Mouse (Mus musculus): ENCODE results near the gene Agt.
A peak's percentile ranks its signal among the peaks of the same experiment; 100 is the strongest.

The Agt gene

GRCm38 (mm10) chr8:124569593-124569992 lies at the start of gene Agt:
Gene Agt (minus strand): TSS chr8:124569706.
- DNase-seq (ENCODE audit: low spot score in 2 of 2), result no peak

- no peak for DNase-seq (ENCODE audit: low spot score in 2 of 2)
Observed at GRCm38 (mm10) chr8:124618252-124618651, 48.7 kb upstream of the Agt start.

DNA sequence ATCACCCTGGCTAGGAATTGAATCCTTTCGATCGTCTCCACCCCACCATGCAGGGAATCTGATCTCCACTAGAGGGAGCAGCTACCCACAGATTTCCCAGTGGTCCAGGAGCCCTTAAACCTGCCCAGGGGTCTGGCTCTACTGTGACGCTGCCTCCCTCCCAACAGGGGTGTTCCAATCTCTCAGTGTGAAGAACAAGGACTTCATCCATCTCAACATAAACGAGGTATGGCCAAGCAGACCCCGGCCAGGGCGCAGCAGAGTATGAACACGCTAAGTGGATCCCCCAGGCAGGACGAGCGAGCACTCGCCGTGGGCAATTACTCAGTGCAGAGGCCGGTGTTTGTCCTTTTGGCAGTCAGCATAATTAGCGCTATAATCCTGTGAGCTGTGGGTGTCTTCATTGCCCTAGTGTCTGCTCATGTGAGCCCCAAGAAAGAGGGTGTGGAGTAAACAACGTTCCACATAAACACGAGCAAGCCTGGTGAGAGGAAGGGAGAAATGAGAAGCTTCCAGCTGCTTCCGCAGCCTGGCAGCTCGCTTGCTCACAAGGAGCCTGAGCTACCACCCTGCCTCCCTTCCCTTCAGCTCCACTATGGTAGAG lies 47.9 kb upstream of the Agt start:
- peak; percentile 66 to 87 for DNase-seq (ENCODE audit: low spot score in 2 of 2)

- DNase-seq (ENCODE audit: low spot score in 2 of 2), result no peak
Observed at GRCm38 (mm10) chr8:124614325-124614724, 44.8 kb upstream of the Agt start.

DNA sequence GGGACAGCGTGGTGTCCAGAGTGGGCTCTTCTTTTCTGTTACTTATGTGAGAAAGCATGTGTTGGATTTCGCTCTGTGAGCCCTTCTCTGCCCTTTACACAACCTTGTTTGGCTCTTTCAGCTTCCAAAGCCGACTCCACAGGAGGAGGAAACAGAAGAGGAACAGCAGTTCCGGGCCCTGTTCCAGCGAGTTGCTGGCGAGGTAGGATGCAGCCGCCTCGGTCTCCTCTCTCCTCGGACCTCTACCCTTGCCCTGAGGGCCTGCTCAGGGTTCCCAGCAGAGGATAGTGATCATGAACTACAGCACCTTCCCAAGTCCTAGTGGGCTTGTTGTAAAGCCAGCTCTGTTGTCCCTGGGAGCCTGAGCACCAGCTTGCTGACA lies 39.5 kb upstream of the Agt start:
- no peak for DNase-seq (ENCODE audit: low spot score in 2 of 2)

DNA sequence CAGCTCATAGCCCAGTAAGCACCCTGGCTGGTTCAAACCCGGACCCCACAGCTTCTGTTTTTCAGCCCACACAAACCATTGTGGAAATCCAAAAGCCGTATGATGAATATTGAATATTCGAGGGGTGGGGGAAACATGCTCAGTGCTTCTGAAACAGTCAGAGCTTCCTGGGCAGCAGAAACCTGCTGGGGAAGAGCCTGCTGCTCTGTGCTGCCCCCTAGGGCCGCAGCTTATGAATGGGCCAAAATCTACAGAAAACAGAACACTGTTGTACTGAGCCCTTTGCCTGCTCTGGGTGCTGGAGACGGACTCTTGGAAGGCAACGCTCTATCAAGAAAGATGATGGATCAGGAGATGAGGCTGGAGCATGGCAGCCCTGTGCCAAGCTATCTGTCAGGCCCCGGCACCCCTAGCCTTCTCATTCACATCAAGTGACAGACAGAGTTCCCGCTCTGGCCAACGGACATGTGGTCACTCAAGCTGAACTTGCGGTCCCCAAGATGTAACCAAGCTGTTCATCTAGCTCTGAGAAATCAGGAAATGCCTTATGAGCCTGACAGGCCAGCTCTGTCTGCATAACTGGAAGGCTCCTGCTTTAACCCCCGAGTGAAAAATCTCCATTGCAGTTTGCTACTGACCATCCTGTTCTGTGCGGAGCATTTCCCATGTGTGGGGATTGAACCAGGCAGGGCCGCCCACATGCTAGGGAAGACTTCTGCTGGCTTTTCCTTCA lies 38.9 kb upstream of the Agt start:
- no peak for DNase-seq (ENCODE audit: low spot score in 2 of 2)

- no peak for DNase-seq (ENCODE audit: low spot score in 2 of 2)
Observed at GRCm38 (mm10) chr8:124604066-124604465, 34.6 kb upstream of the Agt start.

GRCm38 (mm10) chr8:124589393-124589792 lies 19.9 kb upstream of the Agt start:
- no peak for DNase-seq (ENCODE audit: low spot score in 2 of 2)

- no peak for DNase-seq (ENCODE audit: low spot score in 2 of 2)
Observed at GRCm38 (mm10) chr8:124586556-124586955, 17.1 kb upstream of the Agt start.

GRCm38 (mm10) chr8:124585718-124586425 lies 16.4 kb upstream of the Agt start:
- no peak for DNase-seq (ENCODE audit: low spot score in 2 of 2)

- no peak for DNase-seq (ENCODE audit: low spot score in 2 of 2)
Observed at GRCm38 (mm10) chr8:124576751-124577150, 7.2 kb upstream of the Agt start.

DNA sequence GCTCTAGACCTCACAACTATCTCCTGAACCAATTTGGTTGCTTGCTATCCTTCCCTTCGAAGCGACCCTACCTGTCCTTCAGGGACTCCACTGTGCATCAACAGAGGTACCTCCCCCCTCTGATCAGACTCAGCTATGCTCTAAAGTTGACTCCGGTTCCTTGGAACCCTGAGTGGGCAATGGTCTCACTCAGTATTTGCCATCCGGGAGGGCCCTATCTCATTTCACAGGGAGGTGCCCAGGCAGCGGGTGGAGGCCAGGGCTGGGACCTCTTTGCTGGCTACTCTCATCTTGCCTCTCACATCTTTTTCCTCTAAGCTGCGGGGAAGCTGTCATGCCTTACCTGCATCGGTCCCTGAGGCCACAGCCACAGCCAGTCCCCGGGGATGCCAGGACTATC lies 6.3 kb upstream of the Agt start, which contains the start of gene Capn9:
Capn9 (plus strand) TSS at position 301 of the 400 bp plus-strand sequence.
- no peak for DNase-seq (ENCODE audit: low spot score in 2 of 2)

DNA sequence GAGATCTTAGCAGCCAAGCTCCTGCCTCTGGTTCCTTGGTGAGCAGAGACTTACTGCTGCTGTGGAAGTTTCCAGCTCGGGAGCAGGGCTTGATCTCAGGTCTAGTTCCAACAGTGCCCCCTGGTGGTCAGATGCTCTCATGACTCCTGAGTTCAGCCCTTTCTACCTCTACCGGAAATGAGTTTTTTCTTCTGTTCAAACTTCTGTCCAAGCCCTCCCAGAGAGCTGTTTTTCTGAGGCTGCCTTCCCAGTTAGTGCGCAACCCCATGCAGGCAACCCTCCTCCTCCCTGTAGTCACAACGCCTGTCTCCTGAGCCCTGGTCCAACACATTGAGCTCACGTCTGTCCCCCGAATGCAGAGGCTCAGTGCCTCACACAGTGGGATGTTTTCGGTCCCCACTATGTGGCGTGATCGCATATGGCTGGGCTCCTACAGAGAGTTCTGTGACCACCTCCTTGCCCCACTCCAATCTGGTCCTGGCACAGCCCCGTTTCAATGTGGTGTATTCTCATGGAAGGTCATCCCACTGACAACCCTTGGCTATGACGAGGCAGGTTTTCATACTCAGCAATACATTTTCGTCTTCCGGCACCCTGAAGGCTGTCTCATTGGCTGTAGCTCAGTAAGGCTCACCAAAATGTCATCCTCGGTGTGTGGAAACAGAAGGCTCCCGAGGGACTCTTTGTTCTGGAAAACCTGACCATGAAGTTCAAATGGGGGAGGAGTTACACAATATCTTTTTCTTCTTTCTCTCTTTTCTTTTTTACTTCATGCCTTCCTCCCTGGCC lies 4.2 kb upstream of the Agt start:
- DNase-seq (ENCODE audit: low spot score in 2 of 2), result peak; percentile 72 to 90

GRCm38 (mm10) chr8:124572430-124572775 lies 2.9 kb upstream of the Agt start:
- DNase-seq (ENCODE audit: low spot score in 2 of 2), result no peak

- no peak for DNase-seq (ENCODE audit: low spot score in 2 of 2)
Observed at GRCm38 (mm10) chr8:124571732-124572429, 2.4 kb upstream of the Agt start.

DNA sequence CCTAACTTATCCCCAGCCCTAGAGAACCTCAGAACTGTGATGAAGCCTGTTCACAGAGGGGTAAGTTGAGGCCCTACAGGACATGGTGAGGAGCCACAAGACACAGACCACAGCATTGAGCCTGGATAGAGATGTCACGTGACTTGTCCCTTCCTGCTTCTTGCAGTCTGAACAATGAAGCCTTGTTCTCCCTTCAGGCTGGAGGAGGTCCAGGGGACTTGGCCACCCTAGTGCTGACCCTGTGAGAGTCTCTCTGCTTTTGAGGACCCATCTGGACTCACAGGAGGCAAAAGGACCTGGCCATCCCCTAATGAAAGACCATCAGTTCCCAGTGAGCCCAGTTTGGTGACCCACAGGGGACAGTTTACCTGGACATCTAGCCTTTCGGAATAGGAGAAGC lies 406 bp downstream of the Agt start:
- no peak for DNase-seq (ENCODE audit: low spot score in 2 of 2)

DNA sequence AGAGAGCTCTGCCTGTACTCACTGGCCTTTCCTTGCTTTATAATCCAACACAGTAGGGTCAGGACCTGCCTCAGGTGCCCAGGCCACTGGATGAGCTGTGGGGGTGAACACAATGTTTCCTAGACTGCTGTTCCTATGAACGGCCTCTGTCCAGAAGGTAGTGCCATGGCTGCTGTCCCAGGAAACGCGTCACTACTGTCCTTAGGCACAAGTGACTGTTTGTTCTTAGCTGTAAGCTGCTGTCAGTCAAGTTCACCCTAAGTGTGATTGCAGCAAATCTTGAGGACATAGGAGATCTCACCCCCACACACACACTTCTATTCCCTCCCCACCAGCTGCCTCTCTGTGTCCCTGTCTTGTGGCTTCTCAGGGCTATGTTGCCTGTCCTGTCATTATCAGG lies 1.9 kb downstream of the Agt start:
- no peak for DNase-seq (ENCODE audit: low spot score in 2 of 2)

DNA sequence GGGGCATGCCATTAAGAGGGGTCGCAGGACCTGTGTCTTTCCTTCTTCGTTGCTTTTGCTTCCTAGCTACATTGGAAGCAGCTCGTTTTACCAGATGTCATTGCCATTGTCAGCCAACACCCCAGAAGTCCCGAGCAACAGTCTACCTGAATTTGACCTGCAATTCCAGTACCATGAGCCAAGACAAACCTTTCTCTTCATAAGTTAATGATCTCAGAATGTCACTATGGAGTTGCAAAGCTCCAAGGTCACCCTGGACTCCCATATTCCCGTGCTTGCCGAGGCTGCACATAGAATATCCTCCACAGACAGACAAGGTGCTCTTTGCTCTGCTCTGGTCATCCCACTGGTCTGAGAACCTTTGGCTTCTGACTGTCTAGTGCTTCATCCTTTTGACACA lies 2.4 kb downstream of the Agt start:
- no peak for DNase-seq (ENCODE audit: low spot score in 2 of 2)

- no peak for DNase-seq (ENCODE audit: low spot score in 2 of 2)
Observed at GRCm38 (mm10) chr8:124557476-124557875, 12.0 kb downstream of the Agt start.

DNA sequence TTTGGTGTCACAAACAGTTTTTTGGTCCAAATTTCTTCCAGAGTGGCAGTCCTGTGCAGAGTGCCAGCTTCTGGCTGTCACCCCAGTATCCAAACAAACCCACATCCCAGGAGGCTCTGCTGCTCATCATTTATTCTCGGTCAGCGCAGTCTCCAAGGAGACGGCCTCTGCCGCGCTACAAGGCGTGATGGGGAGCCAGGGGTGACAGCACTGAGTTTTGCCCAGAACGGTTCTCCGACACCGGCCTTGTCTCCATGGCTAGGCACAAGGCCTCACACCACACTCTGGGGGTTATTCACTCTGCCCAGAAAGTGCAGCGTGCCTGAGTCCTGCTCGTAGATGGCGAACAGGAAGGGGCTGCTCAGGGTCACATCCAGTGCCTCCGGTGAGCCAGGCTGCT lies 12.8 kb downstream of the Agt start:
- DNase-seq (ENCODE audit: low spot score in 2 of 2), result peak; percentile 36 to 54

- no peak for DNase-seq (ENCODE audit: low spot score in 2 of 2)
Observed at GRCm38 (mm10) chr8:124556164-124556563, 13.3 kb downstream of the Agt start.

Data from frontal cortex, postnatal 14 days (tissue).